Mouse (Mus musculus) liver, embryonic 16.5 days (tissue): ENCODE measurements around the gene Ivl. TPM values are rescaled to one million over a fixed set of nuclear protein-coding genes. Genes with fewer than 3 reads are reported as not detected.

ENCODE experiments used
- ATAC-seq: fragments of 200-750 bp; cut with Nextera tagmentation; 2 replicates; pipeline ENCODE4 v1.8.0; 2017; ENCODE audit warnings: low read depth, mild to moderate bottlenecking, moderate number of reproducible peaks, moderate library complexity
- H3K27ac ChIP-seq: fragments of 300-500 bp; sonication (generic); 2 replicates; pipeline ENCODE4 v1.5.1; 2014; ENCODE audit warnings: mild to moderate bottlenecking, low read length
- H3K27me3 ChIP-seq: fragments of 300-500 bp; sonication (generic); 2 replicates; pipeline ENCODE4 v1.6.1; 2014; ENCODE audit warnings: low read depth, low read length, mixed read lengths; ENCODE audit not compliant: control insufficient read depth, insufficient read depth
- H3K36me3 ChIP-seq: fragments of 300-500 bp; sonication (generic); 2 replicates; pipeline ENCODE4 v1.6.1; 2014; ENCODE audit warnings: mild to moderate bottlenecking; ENCODE audit not compliant: control insufficient read depth, insufficient read depth
- H3K4me1 ChIP-seq: fragments of 300-500 bp; sonication (generic); 2 replicates; pipeline ENCODE4 v1.6.1; 2014; ENCODE audit warnings: low read depth, low read length, mixed read lengths; ENCODE audit not compliant: control insufficient read depth
- H3K4me2 ChIP-seq: fragments of 300-500 bp; sonication (generic); 2 replicates; pipeline ENCODE4 v1.6.1; 2014; ENCODE audit warnings: low read depth, low read length, mixed read lengths
- H3K4me3 ChIP-seq: fragments of 300-500 bp; sonication (generic); 2 replicates; pipeline ENCODE4 v1.5.1; 2014; ENCODE audit warnings: low read depth, mild to moderate bottlenecking, low read length
- H3K9ac ChIP-seq: fragments of 300-500 bp; sonication (generic); 2 replicates; pipeline ENCODE4 v1.6.1; 2014; ENCODE audit warnings: low read depth, low read length
- H3K9me3 ChIP-seq: fragments of 300-500 bp; sonication (generic); replicated peaks from 2 replicates; pipeline ENCODE4 v1.6.1; 2016; ENCODE audit warnings: low read length; ENCODE audit not compliant: control insufficient read depth
- WGBS: fragments of 180-500 bp; shearing (Covaris S2); extraction: QIAGEN DNeasy Blood & Tissue Kit; methylation state at CpG from one replicate; pipeline ENCODE4 v1.1.7; 2014; ENCODE audit not compliant: insufficient replicate concordance; 5-methylcytosine and 5-hydroxymethylcytosine counted together
- polyA plus RNA-seq: library from polyadenylated mRNA; unstranded; fragments of >200 nt; fragmentation: Nextera tagmentation; extraction: Ambion mirVana; gene quantifications from 2 replicates; pipeline ENCODE4 v1.2.1, GENCODE M21; 2015

Ivl gene
- not detected in 2 replicates for polyA plus RNA-seq

GRCm38 (mm10) chr3:92573449-92574041 is at the start of gene Ivl:
Ivl (minus strand) TSS chr3:92573735.
- WGBS = 30% methylated on average over 1 of the region's 1 CpGs
- no peak within 1 kb of the TSS for H3K4me3 ChIP-seq
- H3K27ac ChIP-seq = no peak within 1 kb of the TSS
- H3K9ac ChIP-seq = no peak within 1 kb of the TSS
- no peak for ATAC-seq
- H3K4me1 ChIP-seq = no peaks in the 10 kb centered on the region
- H3K4me2 ChIP-seq = no peak within 1 kb of the TSS
- H3K9me3 ChIP-seq = no peaks in the 10 kb centered on the region
- H3K27me3 ChIP-seq = no peaks in the 10 kb centered on the region
- H3K36me3 ChIP-seq = no peaks in the 10 kb centered on the region

- H3K36me3 ChIP-seq = no peaks in the 10 kb centered on the region
- no peak within 1 kb of the TSS for H3K4me2 ChIP-seq
- ATAC-seq = no peak
- no peak within 1 kb of the TSS for H3K4me3 ChIP-seq
- no peaks in the 10 kb centered on the region for H3K9me3 ChIP-seq
- WGBS = 58% methylated on average over 2 of the region's 2 CpGs
- H3K9ac ChIP-seq = no peak within 1 kb of the TSS
- no peaks in the 10 kb centered on the region for H3K27me3 ChIP-seq
- no peaks in the 10 kb centered on the region for H3K4me1 ChIP-seq
- no peak within 1 kb of the TSS for H3K27ac ChIP-seq
Observed at GRCm38 (mm10) chr3:92621560-92621959, 48.0 kb upstream of the Ivl start, which contains the start of gene Lce6a. Lce6a (minus strand) TSS chr3:92621660.

DNA sequence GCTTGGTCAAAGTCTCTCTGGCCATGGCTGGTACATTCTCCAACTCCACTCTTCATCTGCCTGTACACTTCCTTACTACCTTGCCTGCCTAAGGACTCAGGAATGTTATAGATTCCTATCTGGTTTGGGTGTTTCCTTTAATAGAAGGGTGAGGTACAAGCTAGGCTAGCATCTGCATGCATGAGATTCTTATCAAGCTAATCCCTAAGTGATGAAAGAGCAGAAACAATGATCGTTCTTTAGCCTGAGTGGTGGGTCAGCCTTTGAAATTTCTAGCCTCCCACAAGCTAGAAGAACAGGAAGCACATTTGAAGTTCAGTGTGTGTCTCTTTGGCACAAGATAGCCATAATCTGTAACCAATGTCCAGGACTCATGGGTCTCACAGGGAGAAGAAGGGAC is 36.3 kb upstream of the Ivl start:
- no peak overlapping the region for H3K9ac ChIP-seq
- H3K4me2 ChIP-seq = no peak overlapping the region
- H3K4me1 ChIP-seq = no peaks in the 10 kb centered on the region
- no peaks in the 10 kb centered on the region for H3K27me3 ChIP-seq
- H3K9me3 ChIP-seq = no peaks in the 10 kb centered on the region
- H3K27ac ChIP-seq = no peak overlapping the region
- no peak overlapping the region for H3K4me3 ChIP-seq
- no peak for ATAC-seq
- no peaks in the 10 kb centered on the region for H3K36me3 ChIP-seq
- 30% methylated on average over 1 of the region's 1 CpGs for WGBS

GRCm38 (mm10) chr3:92607392-92607791 is 33.9 kb upstream of the Ivl start, which contains the start of gene 2210017I01Rik:
2210017I01Rik (minus strand) TSS chr3:92607492.
- Histone ChIP-seq H3K4me2 (no peak within 1 kb of the TSS), H3K9me3 (no peaks in the 10 kb centered on the region), H3K9ac (no peak within 1 kb of the TSS), H3K36me3 (no peaks in the 10 kb centered on the region), H3K27ac (no peak within 1 kb of the TSS), H3K27me3 (no peaks in the 10 kb centered on the region), H3K4me3 (no peak within 1 kb of the TSS), H3K4me1 (no peaks in the 10 kb centered on the region)
- no peak for ATAC-seq

GRCm38 (mm10) chr3:92602169-92602568 is 28.6 kb upstream of the Ivl start:
- Histone ChIP-seq H3K36me3 (no peaks in the 10 kb centered on the region), H3K4me2 (no peak overlapping the region), H3K4me3 (no peak overlapping the region), H3K27ac (no peak overlapping the region), H3K9me3 (no peaks in the 10 kb centered on the region), H3K27me3 (no peaks in the 10 kb centered on the region), H3K4me1 (no peaks in the 10 kb centered on the region), H3K9ac (no peak overlapping the region)
- 14% methylated on average over 1 of the region's 1 CpGs for WGBS
- ATAC-seq = no peak

GRCm38 (mm10) chr3:92600456-92600855 is 26.9 kb upstream of the Ivl start:
- Histone ChIP-seq H3K4me3 (no peak overlapping the region), H3K27ac (no peak overlapping the region), H3K4me2 (no peak overlapping the region), H3K4me1 (no peaks in the 10 kb centered on the region), H3K9me3 (no peaks in the 10 kb centered on the region), H3K36me3 (no peaks in the 10 kb centered on the region), H3K9ac (no peak overlapping the region), H3K27me3 (no peaks in the 10 kb centered on the region)
- 32% methylated on average over 1 of the region's 1 CpGs for WGBS
- no peak for ATAC-seq

DNA sequence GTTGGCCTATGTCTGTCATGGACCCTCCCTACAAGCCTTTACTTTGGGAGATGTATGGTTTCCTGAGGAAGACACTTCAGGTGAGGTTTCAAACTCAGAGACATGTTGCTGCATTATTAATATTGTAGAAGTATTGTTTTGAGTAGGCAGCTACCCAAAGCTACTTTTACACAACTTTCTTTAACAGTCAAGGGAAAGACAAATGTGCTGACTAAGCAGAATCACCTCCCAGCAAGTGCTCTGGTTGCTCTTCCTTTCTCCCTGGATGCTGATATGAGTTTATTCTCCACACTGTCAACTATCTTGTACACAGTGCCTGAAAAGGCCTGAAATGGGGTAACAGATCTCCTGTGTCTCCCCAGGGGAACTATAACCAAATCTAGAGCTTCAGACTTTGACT is 26.4 kb upstream of the Ivl start:
- H3K4me1 ChIP-seq = no peaks in the 10 kb centered on the region
- H3K27me3 ChIP-seq = no peaks in the 10 kb centered on the region
- no peak overlapping the region for H3K4me2 ChIP-seq
- no peak overlapping the region for H3K27ac ChIP-seq
- ATAC-seq = no peak
- no peaks in the 10 kb centered on the region for H3K36me3 ChIP-seq
- H3K9ac ChIP-seq = no peak overlapping the region
- H3K9me3 ChIP-seq = no peaks in the 10 kb centered on the region
- no peak overlapping the region for H3K4me3 ChIP-seq

DNA sequence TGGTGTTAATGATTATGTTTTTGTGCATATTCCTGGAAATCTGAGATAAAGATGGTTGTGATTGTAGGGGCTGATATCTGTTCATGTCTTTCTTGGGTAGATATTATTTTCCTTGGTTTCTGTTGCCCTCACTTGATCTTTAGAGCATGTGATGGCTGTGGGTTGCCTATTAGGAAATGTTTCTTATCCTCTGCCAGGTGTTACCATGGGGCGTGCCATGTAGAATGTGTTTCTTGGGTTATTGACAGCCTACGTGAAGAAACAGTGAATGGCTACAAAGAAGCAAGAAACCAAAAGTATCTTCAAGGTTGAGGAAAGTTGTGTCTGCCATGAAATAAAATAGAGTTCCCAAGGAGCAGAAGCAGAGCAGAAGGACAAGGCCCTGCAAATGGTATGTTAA is 24.9 kb upstream of the Ivl start:
- no peak overlapping the region for H3K4me3 ChIP-seq
- no peak overlapping the region for H3K4me2 ChIP-seq
- ATAC-seq = no peak
- 80% methylated on average over 2 of the region's 2 CpGs for WGBS
- H3K36me3 ChIP-seq = no peaks in the 10 kb centered on the region
- no peak overlapping the region for H3K9ac ChIP-seq
- no peaks in the 10 kb centered on the region for H3K27me3 ChIP-seq
- H3K27ac ChIP-seq = no peak overlapping the region
- H3K9me3 ChIP-seq = no peaks in the 10 kb centered on the region
- no peaks in the 10 kb centered on the region for H3K4me1 ChIP-seq

- ATAC-seq = no peak
- Histone ChIP-seq H3K36me3 (no peaks in the 10 kb centered on the region), H3K9ac (no peak within 1 kb of the TSS), H3K27me3 (no peaks in the 10 kb centered on the region), H3K4me2 (no peak within 1 kb of the TSS), H3K4me1 (no peaks in the 10 kb centered on the region), H3K4me3 (no peak within 1 kb of the TSS), H3K27ac (no peak within 1 kb of the TSS), H3K9me3 (no peaks in the 10 kb centered on the region)
- 32% methylated on average over 1 of the region's 1 CpGs for WGBS
Observed at GRCm38 (mm10) chr3:92588858-92589257, 15.3 kb upstream of the Ivl start, which contains the start of gene Smcp. Smcp (minus strand) TSS chr3:92588997.
